Mouse (Mus musculus): Measurements from ENCODE around the gene Gm16434.
"Not testable (repeated sequence)": the region's sequence is repeated elsewhere in the genome, so short reads cannot be mapped to it uniquely, and the experiment has no call there.

Gene Gm16434

DNA sequence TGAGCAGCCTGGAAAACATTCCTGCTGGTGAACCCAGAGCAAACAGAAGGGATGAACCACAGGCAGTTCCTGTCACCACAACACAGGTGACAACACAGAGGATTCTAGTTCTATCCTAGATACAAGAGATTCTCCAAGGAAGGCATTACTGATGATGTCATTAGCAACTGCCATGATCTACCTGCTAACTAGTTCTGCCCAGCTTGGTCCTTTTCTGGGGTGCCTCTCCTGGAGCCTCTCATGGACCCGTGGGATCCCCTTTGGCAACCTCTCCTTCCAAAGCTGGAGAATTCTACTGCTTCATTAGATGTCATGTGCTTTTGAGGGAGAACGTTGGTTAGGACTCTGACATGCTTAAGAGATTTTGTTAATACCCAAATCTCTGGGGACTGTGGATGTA is at the start of gene Gm16434:
Gm16434 (minus strand) TSS at position 101 of the 400 bp plus-strand sequence.
- not testable (repeated sequence) for DNase-seq (ENCODE audit: low read depth, low spot score)

DNA sequence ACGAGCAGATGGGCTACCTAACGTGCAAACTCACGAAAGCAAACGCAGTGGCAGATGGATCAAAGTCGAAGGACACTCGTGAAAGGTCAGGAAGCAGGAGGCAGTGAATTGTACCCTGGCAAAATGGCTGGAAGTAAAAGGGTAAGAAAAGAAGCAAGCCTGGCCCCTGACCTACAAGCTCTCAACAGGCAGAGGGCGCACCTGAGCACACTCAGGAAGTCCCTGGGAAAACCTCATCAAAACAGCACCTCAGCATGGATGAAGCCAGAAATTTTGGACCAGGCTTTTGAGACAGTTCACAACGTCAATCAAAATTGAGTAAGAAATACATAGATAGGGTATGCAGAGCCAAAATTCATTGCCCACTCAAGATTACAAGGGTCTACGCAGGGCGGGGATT is 49.2 kb upstream of the Gm16434 start:
- DNase-seq (ENCODE audit: low read depth, low spot score) = not testable (repeated sequence)

DNA sequence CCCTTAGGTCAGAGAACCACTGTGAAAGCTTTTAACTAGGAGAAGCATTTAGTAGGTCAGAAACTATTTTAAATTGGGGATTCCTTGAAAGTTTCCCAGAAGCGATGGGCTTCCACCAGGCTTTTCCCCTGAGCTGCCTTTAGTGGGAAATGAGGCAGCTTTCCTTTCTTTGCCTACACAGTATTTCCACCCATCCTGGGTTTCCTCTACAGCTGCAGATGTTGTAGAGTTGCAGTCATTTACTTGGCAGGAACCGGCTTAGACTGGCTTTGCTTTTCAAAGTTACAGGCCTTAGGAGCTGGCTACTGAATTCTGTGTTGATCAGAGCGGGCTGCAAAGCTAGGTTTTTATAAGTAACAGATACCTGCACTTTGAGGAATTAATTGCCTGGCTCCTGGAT is 5.7 kb upstream of the Gm16434 start:
- peak; percentile 3 for DNase-seq (ENCODE audit: low read depth, low spot score)

DNA sequence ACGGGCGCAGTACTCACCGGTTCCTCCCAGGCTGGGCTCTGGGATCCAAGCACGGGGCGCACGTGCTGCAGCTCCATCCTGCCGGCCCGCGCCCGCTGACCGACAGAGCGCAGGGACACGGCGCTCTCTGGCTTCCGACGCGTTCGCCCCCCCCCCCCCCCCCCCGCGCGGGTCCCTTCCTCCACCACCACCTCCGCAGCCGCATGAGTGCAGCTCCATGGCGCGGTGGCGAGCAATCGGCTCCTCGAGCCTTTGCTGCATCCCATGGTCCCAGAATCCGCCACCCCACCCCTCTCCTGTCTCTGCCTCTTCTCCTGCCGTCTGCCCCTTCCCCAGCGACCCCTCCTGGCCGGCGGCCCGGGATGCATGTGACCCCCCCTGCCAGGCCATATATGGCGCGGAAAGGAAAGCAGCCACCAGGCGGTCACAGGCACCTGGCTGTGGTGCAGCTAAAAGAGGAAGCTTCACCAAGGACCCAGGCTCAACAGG is 19.8 kb downstream of the Gm16434 start, which contains the start of gene Gm3512:
Gm3512 (minus strand) TSS at position 51 of the 489 bp plus-strand sequence.
- DNase-seq (ENCODE audit: low read depth, low spot score) = not testable (repeated sequence)

Measured in forelimb bud, embryonic 11.5 days (tissue).